Mouse (Mus musculus) adrenal gland, postnatal 36 days (tissue): Measurements from ENCODE around the gene Scrg1. TPM values are rescaled to one million over a fixed set of nuclear protein-coding genes. Genes with fewer than 3 reads are reported as not detected.
"Not testable (repeated sequence)": the region's sequence is repeated elsewhere in the genome, so short reads cannot be mapped to it uniquely, and the experiment has no call there.

ENCODE experiments used
- DNase-seq, 2 experiments: peaks; one replicate each; pipeline ENCODE4 v3.0.0; 2021; ENCODE audit warnings: mixed read lengths in 1 of 2
- total RNA-seq, 2 experiments: library from RNA; stranded (reverse); gene quantifications; 2 replicates each; pipeline ENCODE4 v1.2.3; 2021

Scrg1 gene
- total RNA-seq, 2 experiments from 2014 or later = 0.46 TPM; not detected in 1

DNA sequence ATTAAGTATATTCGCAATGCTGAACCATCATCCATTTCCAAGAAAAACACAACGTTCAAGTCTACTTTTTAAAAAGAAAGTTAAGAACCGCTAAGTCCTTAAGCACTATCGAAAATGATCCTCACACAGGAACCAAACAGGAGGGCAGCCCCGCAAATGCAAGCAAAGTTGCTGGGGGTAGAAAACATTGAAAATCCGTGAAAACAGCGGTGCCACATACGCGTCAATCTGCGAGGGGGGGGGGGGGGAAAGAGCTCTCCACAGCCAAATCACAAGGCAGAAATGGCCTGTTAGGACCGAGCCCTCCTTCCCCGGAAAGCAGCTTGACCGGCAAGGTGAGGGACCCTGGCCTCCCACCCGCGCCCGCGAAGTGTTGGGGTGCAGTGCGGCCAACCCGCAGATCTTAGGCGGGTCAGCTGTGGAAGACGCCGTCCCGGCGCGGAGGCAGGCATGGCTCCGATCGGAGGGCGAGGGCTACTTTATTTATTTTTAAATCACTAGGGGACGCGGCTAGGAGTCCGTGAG lies 55.1 kb downstream of the Scrg1 start:
- DNase-seq = no peak

- DNase-seq = peak; percentile 100
Observed at GRCm38 (mm10) chr8:57511316-57512118, 55.8 kb downstream of the Scrg1 start, which contains the start of gene Hmgb2. Hmgb2 (plus strand) TSS chr8:57511907.

GRCm38 (mm10) chr8:57512141-57513056 lies 56.7 kb downstream of the Scrg1 start:
- DNase-seq = peak; percentile 43 to 68

DNA sequence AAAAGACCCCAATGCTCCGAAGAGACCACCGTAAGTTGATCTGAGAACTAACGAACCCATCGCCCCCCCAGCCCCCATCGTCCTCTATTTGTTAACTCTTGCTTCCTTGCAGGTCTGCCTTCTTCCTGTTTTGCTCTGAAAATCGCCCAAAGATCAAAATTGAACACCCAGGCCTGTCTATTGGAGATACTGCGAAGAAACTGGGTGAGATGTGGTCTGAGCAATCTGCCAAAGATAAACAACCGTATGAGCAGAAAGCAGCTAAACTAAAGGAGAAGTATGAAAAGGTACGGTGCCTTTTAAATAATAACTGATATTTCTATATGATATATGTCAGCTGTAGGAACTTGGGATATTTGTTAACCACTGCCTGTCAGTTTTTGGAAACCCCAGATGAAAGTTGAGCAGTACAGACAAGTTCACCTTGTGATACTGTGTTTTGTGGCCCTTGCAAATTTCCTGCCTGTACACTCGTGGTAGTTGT lies 57.5 kb downstream of the Scrg1 start:
- not testable (repeated sequence) for DNase-seq

DNA sequence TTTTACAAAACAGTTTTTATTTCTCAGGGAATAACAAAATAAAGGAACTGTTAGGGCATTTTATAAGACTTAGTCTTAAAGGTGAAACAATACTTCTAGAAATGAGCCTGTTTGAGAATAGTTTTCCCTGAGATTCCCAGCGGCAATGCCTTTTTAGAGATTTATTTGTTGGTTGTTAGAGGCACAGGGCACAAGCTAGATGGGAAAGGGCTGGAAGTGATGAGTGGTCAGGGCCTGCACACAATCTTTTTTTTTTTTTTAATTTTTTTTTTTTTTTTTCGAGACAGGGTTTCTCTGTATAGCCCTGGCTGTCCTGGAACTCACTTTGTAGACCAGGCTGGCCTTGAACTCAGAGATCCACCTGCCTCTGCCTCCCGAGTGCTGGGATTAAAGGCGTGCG lies 61.0 kb downstream of the Scrg1 start:
- not testable (repeated sequence) for DNase-seq

DNA sequence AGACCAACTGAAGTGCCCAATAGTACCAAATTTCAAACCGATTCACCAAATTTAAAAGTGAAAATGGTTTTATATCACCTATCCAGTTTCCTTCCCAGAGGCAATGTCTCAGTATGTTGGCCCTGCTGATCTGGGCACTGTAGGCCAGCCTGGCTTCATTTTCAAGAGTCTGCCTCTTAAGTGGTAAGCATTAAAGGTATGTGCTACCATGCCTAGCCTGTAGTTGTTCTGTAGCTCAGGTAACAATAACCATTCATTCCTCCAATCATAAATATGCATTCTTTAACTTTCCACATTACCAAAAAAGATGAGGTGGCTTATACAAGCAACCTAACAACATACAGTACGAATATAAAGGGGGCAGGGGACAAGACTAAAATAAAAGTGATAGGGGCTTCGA lies 62.0 kb downstream of the Scrg1 start:
- no peak for DNase-seq

DNA sequence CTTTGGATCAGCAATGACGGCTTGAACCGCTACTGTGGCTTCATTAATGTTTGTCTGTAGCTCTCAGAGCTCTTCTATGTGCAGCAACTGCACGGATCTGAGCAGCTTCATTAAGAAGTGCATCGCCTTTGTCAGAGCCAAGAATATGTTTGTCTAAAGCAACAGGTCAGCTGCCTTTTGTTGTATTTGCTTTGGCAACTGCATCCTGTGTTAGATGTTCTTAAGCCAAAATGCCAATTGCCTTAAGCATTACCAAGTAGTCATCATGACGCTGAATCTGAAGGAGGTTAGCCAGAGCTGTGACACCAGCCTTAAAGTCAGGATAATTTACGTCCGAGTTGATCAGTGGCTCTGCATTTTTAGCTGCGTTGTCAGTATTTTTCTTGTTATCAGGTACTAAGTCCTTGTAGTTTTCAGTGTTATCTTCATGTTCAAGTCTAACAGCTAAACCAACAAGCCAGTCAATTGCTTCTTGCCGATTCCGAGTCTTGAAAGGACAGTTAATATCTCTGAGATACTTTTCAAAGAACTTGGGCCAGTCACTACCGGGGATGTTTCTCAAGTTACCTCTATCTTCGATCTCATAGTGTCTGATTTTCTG lies 64.6 kb downstream of the Scrg1 start:
- no peak for DNase-seq

Other genes starting within 250 kb of the Scrg1 start
- gene Hand2, start 134.9 kb upstream of the Scrg1 start, total RNA-seq = 10 to 100 TPM; 26.4 to 27.5 TPM
- gene Sap30, start 31.9 kb downstream of the Scrg1 start, total RNA-seq = 10 to 100 TPM; 11.2 to 12.4 TPM
- gene Hmgb2, start 56.0 kb downstream of the Scrg1 start, total RNA-seq = 10 to 100 TPM; 15.0 to 24.7 TPM
- gene Galnt7, start 197.1 kb downstream of the Scrg1 start, total RNA-seq = 10 to 100 TPM; 13.5 to 13.6 TPM